Mouse (Mus musculus) heart, embryonic 14.5 days (tissue): Measurements from ENCODE around the gene Susd2. TPM values are rescaled to one million over a fixed set of nuclear protein-coding genes. Genes with fewer than 3 reads are reported as not detected.
A peak's percentile ranks its signal among the peaks of the same experiment; 100 is the strongest.

Experiments used
- ATAC-seq: fragments of 200-750 bp; cut with Nextera tagmentation; 2 replicates; pipeline ENCODE4 v1.8.0; 2017; ENCODE audit warnings: low read depth, moderate TSS enrichment; ENCODE audit not compliant: insufficient number of reproducible peaks, insufficient read depth, low FRiP score
- H3K27ac ChIP-seq, 2 experiments: fragments of 200-500 bp in 1 of 2; fragments of 300-500 bp in 1 of 2; sonication (generic) in 1 of 2; replicated peaks in 1 of 2; 2 replicates each; pipeline ENCODE4 v1.5.1; 2012 to 2014; ENCODE audit warnings: low read depth in 2 of 2, low read length in 2 of 2, control low read depth in 1 of 2, mild to moderate bottlenecking in 1 of 2, mixed read lengths in 1 of 2; ENCODE audit not compliant: control insufficient read depth in 1 of 2, insufficient read depth in 1 of 2
- H3K27me3 ChIP-seq: fragments of 300-500 bp; sonication (generic); 2 replicates; pipeline ENCODE4 v1.6.1; 2014; ENCODE audit warnings: mild to moderate bottlenecking, low read length, control low read depth; ENCODE audit not compliant: control insufficient read depth, insufficient read depth
- H3K36me3 ChIP-seq: fragments of 300-500 bp; sonication (generic); 2 replicates; pipeline ENCODE4 v1.6.1; 2014; ENCODE audit warnings: mild to moderate bottlenecking, control low read depth, low read length, mixed read lengths; ENCODE audit not compliant: control insufficient read depth, insufficient read depth
- H3K4me1 ChIP-seq, 2 experiments: fragments of 200-500 bp in 1 of 2; fragments of 300-500 bp in 1 of 2; sonication (generic) in 1 of 2; 2 replicates each; pipeline ENCODE4 v1.6.1; 2012 to 2014; ENCODE audit warnings: low read length in 2 of 2, control low read depth in 1 of 2, mixed read lengths in 1 of 2; ENCODE audit not compliant: control insufficient read depth in 2 of 2, insufficient read depth in 2 of 2
- H3K4me2 ChIP-seq: fragments of 300-500 bp; sonication (generic); 2 replicates; pipeline ENCODE4 v1.6.1; 2014; ENCODE audit warnings: mild to moderate bottlenecking, low read length
- H3K4me3 ChIP-seq, 2 experiments: fragments of 200-500 bp in 1 of 2; fragments of 300-500 bp in 1 of 2; sonication (generic) in 1 of 2; 2 replicates each; pipeline ENCODE4 v1.5.1; 2012 to 2014; ENCODE audit warnings: low read length in 2 of 2, mild to moderate bottlenecking in 2 of 2, control low read depth in 1 of 2, low read depth in 1 of 2, moderate library complexity in 1 of 2; ENCODE audit not compliant: control insufficient read depth in 1 of 2, insufficient read depth in 1 of 2
- H3K9ac ChIP-seq: fragments of 300-500 bp; sonication (generic); 2 replicates; pipeline ENCODE4 v1.6.1; 2014; ENCODE audit warnings: mild to moderate bottlenecking, low read length
- H3K9me3 ChIP-seq: fragments of 300-500 bp; sonication (generic); 2 replicates; pipeline ENCODE4 v1.6.1; 2016; ENCODE audit warnings: low read length, control low read depth; ENCODE audit not compliant: control insufficient read depth
- WGBS: fragments of 180-500 bp; shearing (Covaris S2); extraction: QIAGEN DNeasy Blood & Tissue Kit; methylation state at CpG from one replicate; pipeline ENCODE4 v1.1.7; 2014; 5-methylcytosine and 5-hydroxymethylcytosine counted together
- polyA plus RNA-seq: library from polyadenylated mRNA; unstranded; fragments of >200 nt; fragmentation: Nextera tagmentation; extraction: Ambion mirVana; gene quantifications from 2 replicates; pipeline ENCODE4 v1.2.1, GENCODE M21; 2014

Susd2 gene
- polyA plus RNA-seq, 1 experiment from 2014 or later, result 13.3 TPM

DNA sequence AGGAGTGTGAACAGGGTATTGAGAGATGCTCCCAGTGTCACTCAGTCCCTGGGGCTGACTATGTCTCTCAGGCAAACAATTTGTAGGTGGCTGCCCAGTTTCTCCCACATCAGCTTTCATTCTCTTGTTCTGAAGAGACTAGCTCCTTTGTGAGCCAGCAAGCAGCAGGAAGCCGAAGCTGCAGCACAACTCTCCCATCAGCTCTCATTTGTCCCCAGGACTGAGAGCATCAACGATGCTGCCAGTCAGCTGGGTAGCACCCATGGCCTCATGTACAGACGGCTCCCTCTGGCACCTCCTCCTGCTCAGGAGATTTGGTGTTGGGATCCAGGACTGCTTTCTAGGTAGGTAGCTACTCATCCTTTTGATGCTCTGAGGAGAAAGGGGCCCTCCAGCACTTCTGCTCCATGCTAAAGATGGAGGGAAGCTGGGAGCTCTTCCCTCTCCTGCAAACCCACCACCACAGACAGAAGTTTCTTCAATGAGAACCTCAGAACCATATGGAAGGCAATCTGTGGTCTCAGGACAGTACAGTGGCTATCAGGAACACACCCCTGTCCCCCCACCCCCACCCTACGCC lies 22.7 kb upstream of the Susd2 start:
- Histone ChIP-seq H3K36me3 (peaks cover 34% of the 10 kb centered on the region), H3K4me1 (peaks cover 7 to 16% of the 10 kb centered on the region in 2 experiments; a peak in 3 of 4 replicates), H3K4me2 (peak overlapping the region; percentile 75), H3K4me3 (peak overlapping the region; percentile 85 to 94), H3K27me3 (no peaks in the 10 kb centered on the region), H3K9me3 (no peaks in the 10 kb centered on the region), H3K27ac (0 out of 4 replicates have a peak overlapping the region, but pooled peaks of 1 of the 2 experiments have one; percentile 82), H3K9ac (peak overlapping the region; percentile 89)
- no peak for ATAC-seq
- 39% methylated on average over 4 of the region's 4 CpGs for WGBS

DNA sequence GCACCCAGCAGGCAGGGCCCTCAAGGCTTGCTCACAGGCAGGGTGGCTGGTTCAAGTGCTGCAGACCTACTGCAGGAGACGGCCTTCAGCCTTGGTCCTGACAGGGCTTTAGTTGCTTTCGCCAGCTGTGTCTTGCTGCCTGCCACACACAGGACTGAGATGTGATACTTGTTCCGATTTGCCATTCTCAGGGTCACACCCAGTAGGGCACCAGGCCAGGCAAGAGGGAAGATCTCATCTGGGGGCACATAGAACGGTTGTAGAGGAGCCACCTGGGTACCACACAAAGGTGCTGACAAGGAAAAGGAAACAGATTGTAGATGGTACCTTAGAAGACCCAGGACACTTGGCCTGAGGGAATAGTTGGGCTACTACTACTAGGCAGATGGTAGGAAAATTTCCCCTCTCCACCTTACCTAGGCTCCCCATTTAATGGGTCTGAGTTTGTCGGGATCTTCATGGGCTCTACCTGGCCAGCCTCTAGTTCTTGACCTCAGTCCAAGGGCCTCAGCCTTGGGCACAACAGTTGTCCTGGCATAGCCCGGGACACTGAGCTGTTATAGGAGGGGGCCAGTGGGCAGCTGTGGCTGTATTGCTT lies 21.0 kb upstream of the Susd2 start:
- H3K27me3 ChIP-seq, result no peaks in the 10 kb centered on the region
- H3K36me3 ChIP-seq, result peaks cover 41% of the 10 kb centered on the region
- no peaks in the 10 kb centered on the region for H3K9me3 ChIP-seq
- WGBS, result 89% methylated on average over 6 of the region's 6 CpGs
- no peak overlapping the region for H3K4me2 ChIP-seq
- no peak overlapping the region for H3K4me3 ChIP-seq
- no peak overlapping the region for H3K9ac ChIP-seq
- no peak overlapping the region for H3K27ac ChIP-seq
- no peak for ATAC-seq
- H3K4me1 ChIP-seq, result peaks cover 7 to 16% of the 10 kb centered on the region in 2 experiments; a peak in 3 of 4 replicates

DNA sequence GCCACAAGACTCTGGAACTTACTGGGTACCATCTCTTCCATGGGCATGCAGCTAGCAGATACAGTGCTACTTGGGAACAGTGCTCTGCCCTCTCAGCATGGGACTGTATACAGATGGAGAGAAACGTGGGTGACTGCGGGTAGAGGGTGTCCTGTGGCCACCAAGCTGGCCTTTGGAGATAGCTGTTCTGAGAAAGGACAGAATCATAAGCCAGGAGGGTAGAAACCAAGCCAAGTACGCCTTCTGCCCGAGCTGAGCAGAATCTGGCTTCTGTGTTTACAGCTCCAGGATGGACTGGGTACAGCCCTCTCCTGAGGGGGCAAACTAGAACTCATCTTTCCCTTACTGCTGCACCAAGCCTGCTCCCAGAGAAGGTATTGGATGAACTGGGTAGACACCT lies 18.8 kb upstream of the Susd2 start:
- 92% methylated on average over 4 of the region's 4 CpGs for WGBS
- peaks cover 4 to 9% of the 10 kb centered on the region in 2 experiments; a peak in 3 of 4 replicates for H3K4me1 ChIP-seq
- H3K27ac ChIP-seq, result no peak overlapping the region
- no peak overlapping the region for H3K4me2 ChIP-seq
- no peaks in the 10 kb centered on the region for H3K9me3 ChIP-seq
- no peaks in the 10 kb centered on the region for H3K27me3 ChIP-seq
- no peak overlapping the region for H3K9ac ChIP-seq
- no peak for ATAC-seq
- peaks cover 55% of the 10 kb centered on the region for H3K36me3 ChIP-seq
- H3K4me3 ChIP-seq, result no peak overlapping the region

GRCm38 (mm10) chr10:75661876-75662275 lies 18.1 kb upstream of the Susd2 start:
- H3K27me3 ChIP-seq, result no peaks in the 10 kb centered on the region
- no peaks in the 10 kb centered on the region for H3K9me3 ChIP-seq
- peaks cover 62% of the 10 kb centered on the region for H3K36me3 ChIP-seq
- peaks cover 2 to 9% of the 10 kb centered on the region in 2 experiments; a peak in 3 of 4 replicates for H3K4me1 ChIP-seq
- H3K4me2 ChIP-seq, result no peak overlapping the region
- no peak overlapping the region for H3K9ac ChIP-seq
- H3K27ac ChIP-seq, result no peak overlapping the region
- 87% methylated on average over 3 of the region's 3 CpGs for WGBS
- ATAC-seq, result no peak
- no peak overlapping the region for H3K4me3 ChIP-seq

- ATAC-seq, result no peak
- Histone ChIP-seq H3K27me3 (no peaks in the 10 kb centered on the region), H3K9me3 (no peaks in the 10 kb centered on the region), H3K4me3 (no peak overlapping the region), H3K27ac (no peak overlapping the region), H3K36me3 (peaks cover 67% of the 10 kb centered on the region), H3K4me2 (no peak overlapping the region), H3K9ac (no peak overlapping the region), H3K4me1 (peaks cover 0 to 4% of the 10 kb centered on the region in 2 experiments; a peak in 3 of 4 replicates)
- 83% methylated on average over 6 of the region's 6 CpGs for WGBS
These were observed 17.6 kb upstream of the Susd2 start for GRCm38 (mm10) chr10:75661381-75661780.

GRCm38 (mm10) chr10:75657772-75658171 lies 14.0 kb upstream of the Susd2 start:
- Histone ChIP-seq H3K36me3 (peaks cover 84% of the 10 kb centered on the region), H3K27me3 (no peaks in the 10 kb centered on the region), H3K4me2 (no peak overlapping the region), H3K27ac (no peak overlapping the region), H3K4me3 (no peak overlapping the region), H3K4me1 (no peaks in the 10 kb centered on the region), H3K9ac (no peak overlapping the region), H3K9me3 (no peaks in the 10 kb centered on the region)
- no peak for ATAC-seq
- WGBS, result 95% methylated on average over 7 of the region's 7 CpGs

DNA sequence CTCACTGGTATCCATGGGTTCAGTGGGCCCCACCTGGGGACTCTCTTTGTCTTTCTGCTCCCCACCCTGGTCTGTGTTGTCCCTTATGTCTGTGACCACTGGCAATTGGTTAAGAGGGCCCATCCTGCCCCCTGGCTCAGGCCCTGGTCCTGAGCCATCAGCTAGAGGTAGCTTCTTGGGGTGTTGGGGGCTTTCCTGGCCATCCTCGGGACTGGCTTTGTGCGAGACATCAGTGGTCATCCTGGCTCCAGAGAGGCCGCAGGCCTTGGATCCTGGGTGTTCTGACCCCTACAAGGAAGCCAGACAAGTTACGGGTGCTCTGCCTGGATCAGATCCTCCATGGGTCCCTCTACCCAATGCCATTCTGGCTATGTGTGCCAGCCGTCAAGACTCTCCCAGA lies 13.4 kb upstream of the Susd2 start:
- Histone ChIP-seq H3K9ac (no peak overlapping the region), H3K4me2 (no peak overlapping the region), H3K36me3 (peaks cover 86% of the 10 kb centered on the region), H3K27me3 (no peaks in the 10 kb centered on the region), H3K27ac (no peak overlapping the region), H3K4me3 (no peak overlapping the region), H3K9me3 (no peaks in the 10 kb centered on the region), H3K4me1 (no peaks in the 10 kb centered on the region)
- ATAC-seq, result no peak
- WGBS, result 94% methylated on average over 5 of the region's 5 CpGs
